Mouse (Mus musculus): ENCODE measurements around the gene Hist1h2ak. TPM values are rescaled to one million over a fixed set of nuclear protein-coding genes. Genes with fewer than 3 reads are reported as not detected.
A peak's percentile ranks its signal among the peaks of the same experiment; 100 is the strongest.
"Not testable (repeated sequence)": the region's sequence is repeated elsewhere in the genome, so short reads cannot be mapped to it uniquely, and the experiment has no call there.

The Hist1h2ak gene
- 11.0 and 12.5 TPM in 2 replicates for polyA plus RNA-seq (2014; fragmentation: Nextera tagmentation; extraction: Ambion mirVana)

GRCm38 (mm10) chr13:21753524-21754285 is at the start of gene Hist1h2ak, which contains the start of gene Hist1h2bn:
Hist1h2ak (minus strand) TSS chr13:21753827.
Hist1h2bn (plus strand) TSS chr13:21754123.
- ATAC-seq (replicated peaks; ENCODE audit: low FRiP score) (peak; percentile 93), DNase-seq (ENCODE audit: low spot score) (peak; percentile 82)
- not testable (repeated sequence) for H3K36me3 ChIP-seq (ENCODE audit: control insufficient read depth, insufficient read depth, low read length); H3K4me1 ChIP-seq (replicated peaks; ENCODE audit: control insufficient read depth, insufficient read depth, low read length); H3K27me3 ChIP-seq (ENCODE audit: control insufficient read depth, insufficient read depth, low read length); H3K9me3 ChIP-seq (ENCODE audit: control insufficient read depth, low read length)
- Histone ChIP-seq H3K4me2 (ENCODE audit: low read depth, low read length, severe bottlenecking) (peak within 1 kb of the TSS; percentile 65), H3K27ac (ENCODE audit: low read depth, low read length) (peak within 1 kb of the TSS; percentile 93), H3K9ac (ENCODE audit: low read length) (peak within 1 kb of the TSS; percentile 67), H3K4me3 (ENCODE audit: low read depth, low read length) (peak within 1 kb of the TSS; percentile 41)
- under 1% methylated on average over 30 of the region's 50 CpGs for WGBS

GRCm38 (mm10) chr13:21803058-21803457 is 49.4 kb upstream of the Hist1h2ak start:
- not testable (repeated sequence) for H3K4me1 ChIP-seq (replicated peaks; ENCODE audit: control insufficient read depth, insufficient read depth, low read length); H3K9ac ChIP-seq (ENCODE audit: low read length); DNase-seq (ENCODE audit: low spot score); H3K27ac ChIP-seq (ENCODE audit: low read depth, low read length); H3K27me3 ChIP-seq (ENCODE audit: control insufficient read depth, insufficient read depth, low read length); H3K9me3 ChIP-seq (ENCODE audit: control insufficient read depth, low read length); H3K36me3 ChIP-seq (ENCODE audit: control insufficient read depth, insufficient read depth, low read length); H3K4me2 ChIP-seq (ENCODE audit: low read depth, low read length, severe bottlenecking); H3K4me3 ChIP-seq (ENCODE audit: low read depth, low read length)
- peak; percentile 72 for ATAC-seq (replicated peaks; ENCODE audit: low FRiP score)
- no CpG with 5 or more reads among the region's 4 CpGs for WGBS

- H3K27me3 ChIP-seq (ENCODE audit: control insufficient read depth, insufficient read depth, low read length); H3K4me3 ChIP-seq (ENCODE audit: low read depth, low read length); H3K4me2 ChIP-seq (ENCODE audit: low read depth, low read length, severe bottlenecking); DNase-seq (ENCODE audit: low spot score); ATAC-seq (replicated peaks; ENCODE audit: low FRiP score); H3K27ac ChIP-seq (ENCODE audit: low read depth, low read length); H3K9ac ChIP-seq (ENCODE audit: low read length); H3K9me3 ChIP-seq (ENCODE audit: control insufficient read depth, low read length); H3K4me1 ChIP-seq (replicated peaks; ENCODE audit: control insufficient read depth, insufficient read depth, low read length); H3K36me3 ChIP-seq (ENCODE audit: control insufficient read depth, insufficient read depth, low read length): not testable (repeated sequence)
Measured at GRCm38 (mm10) chr13:21797163-21797562, 43.5 kb upstream of the Hist1h2ak start.

- no peak overlapping the region for H3K9ac ChIP-seq (ENCODE audit: low read length)
- no peaks in the 10 kb centered on the region for H3K27me3 ChIP-seq (ENCODE audit: control insufficient read depth, insufficient read depth, low read length)
- no peak overlapping the region for H3K4me2 ChIP-seq (ENCODE audit: low read depth, low read length, severe bottlenecking)
- no peak overlapping the region for H3K27ac ChIP-seq (ENCODE audit: low read depth, low read length)
- 91% methylated on average over 7 of the region's 7 CpGs for WGBS
- no peak overlapping the region for H3K4me3 ChIP-seq (ENCODE audit: low read depth, low read length)
- DNase-seq (ENCODE audit: low spot score) (peak; percentile 30), ATAC-seq (replicated peaks; ENCODE audit: low FRiP score) (no peak)
- H3K9me3 ChIP-seq (ENCODE audit: control insufficient read depth, low read length): no peaks in the 10 kb centered on the region
- H3K4me1 ChIP-seq (replicated peaks; ENCODE audit: control insufficient read depth, insufficient read depth, low read length): 0 out of 2 replicates have a peak, but pooled peaks cover 2% of the 10 kb centered on the region
- no peaks in the 10 kb centered on the region for H3K36me3 ChIP-seq (ENCODE audit: control insufficient read depth, insufficient read depth, low read length)
Measured at GRCm38 (mm10) chr13:21795584-21795983, 42.0 kb upstream of the Hist1h2ak start.

- H3K27ac ChIP-seq (ENCODE audit: low read depth, low read length): no peak overlapping the region
- ATAC-seq (replicated peaks; ENCODE audit: low FRiP score): no peak
Measured at GRCm38 (mm10) chr13:21790601-21791283, 37.1 kb upstream of the Hist1h2ak start.

GRCm38 (mm10) chr13:21789925-21790324 is 36.3 kb upstream of the Hist1h2ak start:
- no peak overlapping the region for H3K9ac ChIP-seq (ENCODE audit: low read length)
- peaks cover 10% of the 10 kb centered on the region; the same call in 1 of the 2 replicates for H3K4me1 ChIP-seq (replicated peaks; ENCODE audit: control insufficient read depth, insufficient read depth, low read length)
- no peak overlapping the region for H3K4me3 ChIP-seq (ENCODE audit: low read depth, low read length)
- H3K9me3 ChIP-seq (ENCODE audit: control insufficient read depth, low read length): no peaks in the 10 kb centered on the region
- H3K36me3 ChIP-seq (ENCODE audit: control insufficient read depth, insufficient read depth, low read length): no peaks in the 10 kb centered on the region
- no peak overlapping the region for H3K4me2 ChIP-seq (ENCODE audit: low read depth, low read length, severe bottlenecking)
- 70% methylated on average over 6 of the region's 6 CpGs for WGBS
- H3K27me3 ChIP-seq (ENCODE audit: control insufficient read depth, insufficient read depth, low read length): no peaks in the 10 kb centered on the region
- peak overlapping the region; percentile 2; the same call in 1 of the 2 replicates for H3K27ac ChIP-seq (ENCODE audit: low read depth, low read length)
- peak; percentile 30 for DNase-seq (ENCODE audit: low spot score)
- ATAC-seq (replicated peaks; ENCODE audit: low FRiP score): no peak

More at GRCm38 (mm10) chr13:21790601-21791283, 37.1 kb upstream of the Hist1h2ak start:
- Histone ChIP-seq H3K9ac (ENCODE audit: low read length) (peak overlapping the region; percentile 47), H3K36me3 (ENCODE audit: control insufficient read depth, insufficient read depth, low read length) (no peaks in the 10 kb centered on the region), H3K27me3 (ENCODE audit: control insufficient read depth, insufficient read depth, low read length) (no peaks in the 10 kb centered on the region), H3K9me3 (ENCODE audit: control insufficient read depth, low read length) (no peaks in the 10 kb centered on the region), H3K4me2 (ENCODE audit: low read depth, low read length, severe bottlenecking) (peak overlapping the region; percentile 38; the same call in 1 of the 2 replicates), H3K4me1 (replicated peaks; ENCODE audit: control insufficient read depth, insufficient read depth, low read length) (peaks cover 10% of the 10 kb centered on the region; the same call in 1 of the 2 replicates), H3K4me3 (ENCODE audit: low read depth, low read length) (no peak overlapping the region; the same call in 1 of the 2 replicates)
- 6% methylated on average over 17 of the region's 18 CpGs for WGBS
- DNase-seq (ENCODE audit: low spot score): peak; percentile 61

GRCm38 (mm10) chr13:21787760-21788593 is 34.4 kb upstream of the Hist1h2ak start:
- Histone ChIP-seq H3K36me3 (ENCODE audit: control insufficient read depth, insufficient read depth, low read length) (no peaks in the 10 kb centered on the region), H3K4me3 (ENCODE audit: low read depth, low read length) (peak overlapping the region; percentile 18; the same call in 1 of the 2 replicates), H3K27ac (ENCODE audit: low read depth, low read length) (peak overlapping the region; percentile 95), H3K4me1 (replicated peaks; ENCODE audit: control insufficient read depth, insufficient read depth, low read length) (peaks cover 13% of the 10 kb centered on the region; the same call in 1 of the 2 replicates), H3K27me3 (ENCODE audit: control insufficient read depth, insufficient read depth, low read length) (no peaks in the 10 kb centered on the region), H3K9ac (ENCODE audit: low read length) (peak overlapping the region; percentile 65), H3K9me3 (ENCODE audit: control insufficient read depth, low read length) (no peaks in the 10 kb centered on the region), H3K4me2 (ENCODE audit: low read depth, low read length, severe bottlenecking) (peak overlapping the region; percentile 49)
- WGBS: 10% methylated on average over 13 of the region's 21 CpGs
- ATAC-seq (replicated peaks; ENCODE audit: low FRiP score) (peak; percentile 21), DNase-seq (ENCODE audit: low spot score) (peak; percentile 52)
